Mouse (Mus musculus): ENCODE measurements around the gene Rtn3.

- TF ChIP-seq GATA1 (IDR thresholded peaks at IDR 0.05; ENCODE audit: low read length) (no peak), TAL1 (IDR thresholded peaks at IDR 0.05; ENCODE audit: low read length) (no peak)
Observed at GRCm38 (mm10) chr19:7377639-7378038, 105.4 kb downstream of the Rtn3 start.
